14 mouse cellular contexts compared by ENCODE assay signal in the genomic region with DNA sequence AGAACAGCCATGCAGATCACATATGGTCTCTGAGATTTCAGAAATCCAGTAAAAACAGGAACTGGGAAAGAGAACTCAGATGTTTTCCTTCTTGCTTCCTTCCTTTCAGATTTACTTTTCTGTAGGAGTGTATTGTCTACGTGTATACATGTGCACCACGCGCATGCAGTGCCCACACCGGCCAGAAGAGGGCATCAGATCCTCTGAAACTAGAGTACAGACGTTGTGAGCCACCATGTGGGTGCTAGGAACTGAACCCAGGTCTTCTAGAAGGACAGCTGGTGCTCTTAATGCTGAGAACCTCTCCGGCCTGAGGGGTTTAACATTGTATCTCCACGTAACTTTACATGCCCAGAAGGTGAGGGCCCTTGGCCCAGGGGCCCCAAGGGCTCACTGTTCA. TPM values are rescaled to one million over a fixed set of nuclear protein-coding genes. Genes with fewer than 3 reads are reported as not detected.
A peak's percentile ranks its signal among the peaks of the same experiment; 100 is the strongest.
DNase-seq lines count a peak whose midpoint lies in the region; ATAC-seq and TF ChIP-seq lines count a peak whose summit lies in the region.
"Had no signal": no experiment of that assay in that cellular context is flagged by ENCODE, and none has a peak within 500 bp of the region (broad histone marks: within the 10 kb centered on the region; RNA-seq: fewer than 3 reads in every experiment).

No protein-coding gene starts in this region.

- ATAC-seq in CD4-positive, CD25-positive, alpha-beta regulatory T cell, adult 4 months = no peak
- ATAC-seq in liver, embryonic 14.5 days (ENCODE audit: insufficient read depth) = no peak
- ATAC-seq: inflammation-experienced regulatory T-cells, adult 6 months had no signal

- no peak overlapping the region for H3K4me3 ChIP-seq in layer of hippocampus, adult 2 months
- H3K4me3 ChIP-seq in liver, embryonic 14.5 days (ENCODE audit: insufficient read depth in 1 of 2, low read depth in 2 of 2, low read length in 2 of 2) = no peak overlapping the region
- H3K4me3 ChIP-seq in embryonic facial prominence, embryonic 10.5 days = no peak overlapping the region
- H3K4me3 ChIP-seq: heart, embryonic 15.5 days; limb, embryonic 15.5 days; neural tube, embryonic 12.5 days had no signal

- no peak overlapping the region for H3K4me2 ChIP-seq in liver, embryonic 14.5 days (ENCODE audit: low read depth)
- H3K4me2 ChIP-seq: heart, embryonic 15.5 days; limb, embryonic 15.5 days; neural tube, embryonic 12.5 days had no signal

- WGBS in liver, embryonic 14.5 days (ENCODE audit: insufficient replicate concordance) = 88% methylated on average over 7 of the region's 7 CpGs
- WGBS in embryonic facial prominence, embryonic 10.5 days = 91% methylated on average over 7 of the region's 7 CpGs

- intact Hi-C loops in left cerebral cortex, postnatal 14 days (cut with DNase I) = no loop called here

- H3K9me3 ChIP-seq in liver, embryonic 14.5 days (ENCODE audit: control insufficient read depth, low read length) = peaks cover 8% of the 10 kb centered on the region
- peaks cover 19% of the 10 kb centered on the region for H3K9me3 ChIP-seq in embryonic facial prominence, embryonic 10.5 days
- H3K9me3 ChIP-seq: heart, embryonic 15.5 days; limb, embryonic 15.5 days had no signal

- TF ChIP-seq CTCF in layer of hippocampus, adult 2 months (conservative IDR thresholded peaks at IDR 0.05) = peak; percentile 58
- peak; percentile 70 for TF ChIP-seq CTCF in liver, embryonic 14.5 days (IDR thresholded peaks at IDR 0.05; ENCODE audit: low read depth)

- peaks cover 43% of the 10 kb centered on the region for H3K36me3 ChIP-seq in liver, embryonic 14.5 days (replicated peaks; ENCODE audit: control insufficient read depth, insufficient read depth, low read depth)
- H3K36me3 ChIP-seq in embryonic facial prominence, embryonic 10.5 days (replicated peaks) = peaks cover 100% of the 10 kb centered on the region

- H3K27ac ChIP-seq in layer of hippocampus, adult 2 months = no peak overlapping the region
- no peak overlapping the region for H3K27ac ChIP-seq in liver, embryonic 14.5 days
- no peak overlapping the region for H3K27ac ChIP-seq in embryonic facial prominence, embryonic 10.5 days (replicated peaks)
- H3K27ac ChIP-seq: heart, embryonic 15.5 days; limb, embryonic 15.5 days; neural tube, embryonic 12.5 days had no signal

- no peaks in the 10 kb centered on the region for H3K27me3 ChIP-seq in liver, embryonic 14.5 days (ENCODE audit: control insufficient read depth, insufficient read depth, low read length)
- H3K27me3 ChIP-seq in embryonic facial prominence, embryonic 10.5 days (replicated peaks; ENCODE audit: low read depth, poor library complexity, severe bottlenecking) = no peaks in the 10 kb centered on the region
- H3K27me3 ChIP-seq: heart, embryonic 15.5 days; limb, embryonic 15.5 days; neural tube, embryonic 12.5 days had no signal

- no peak for TF ChIP-seq EP300 in liver, embryonic 14.5 days (IDR thresholded peaks at IDR 0.05; ENCODE audit: low read depth)

- no peak overlapping the region for H3K9ac ChIP-seq in liver, embryonic 14.5 days (replicated peaks)
- H3K9ac ChIP-seq: heart, embryonic 15.5 days; limb, embryonic 15.5 days; neural tube, embryonic 12.5 days had no signal

- peak; percentile 34 for DNase-seq in CD4-positive, CD25-positive, alpha-beta regulatory T cell, adult 2 months (ENCODE audit: low read depth, low spot score)
- no peak for DNase-seq in layer of hippocampus, adult 2 months (ENCODE audit: low spot score in 2 of 2)
- DNase-seq in layer of hippocampus, postnatal 10 days (ENCODE audit: low spot score in 2 of 2) = no peak
- DNase-seq in ES-CJ7 (ENCODE audit: low read depth, low spot score) = peak; percentile 53
- no peak for DNase-seq in liver, embryonic 14.5 days (ENCODE audit: low read depth in 3 of 3, low spot score in 3 of 3)
- DNase-seq in left cerebral cortex, postnatal 14 days (ENCODE audit: low spot score in 2 of 2) = no peak
- no peak for DNase-seq in embryonic facial prominence, embryonic 10.5 days (ENCODE audit: low spot score)
- DNase-seq: right cerebral cortex, adult 18-20 months had no signal

- H3K4me1 ChIP-seq in liver, embryonic 14.5 days (replicated peaks; ENCODE audit: control insufficient read depth in 2 of 2, insufficient read depth in 2 of 2, low read length in 1 of 2) = no peaks in the 10 kb centered on the region
- H3K4me1 ChIP-seq in embryonic facial prominence, embryonic 10.5 days = no peaks in the 10 kb centered on the region
- H3K4me1 ChIP-seq: neural tube, embryonic 12.5 days had no signal

RNA-seq across cellular contexts. Expression of a gene that starts 9.0 kb away (rescaled TPM):
- polyA plus RNA-seq in CD4-positive, CD25-positive, alpha-beta regulatory T cell, adult 4 months (2017; shearing (Covaris generic)) = 10 to 100 TPM; 63.4 to 68.6 TPM
- total RNA-seq in layer of hippocampus, adult 2 months (2021) = 10 to 100 TPM; 70.1 to 79.6 TPM
- total RNA-seq in layer of hippocampus, postnatal 10 days (2021) = 10 to 100 TPM; 65.6 to 70.3 TPM
- polyA plus RNA-seq in liver, embryonic 14.5 days (2012; rRNA removed) = 33.8 and 39.3 TPM in 2 replicates
- 84.0 and 87.1 TPM in 2 replicates for polyA plus RNA-seq in liver, embryonic 14.5 days (2014; fragmentation: Nextera tagmentation; extraction: Ambion mirVana)
- total RNA-seq in left cerebral cortex, postnatal 14 days (2021) = 10 to 100 TPM; 81.3 to 84.4 TPM
- 191 and 195 TPM in 2 replicates for polyA plus RNA-seq in embryonic facial prominence, embryonic 10.5 days (2016; fragmentation: Nextera tagmentation; extraction: Ambion mirVana)

RNA-seq across cellular contexts. Expression of a gene that starts 18.9 kb away (rescaled TPM):
- 10 to 100 TPM in 1 of 2 experiments, 1 to 10 TPM in 1; 6.0 to 11.7 TPM for polyA plus RNA-seq in CD4-positive, CD25-positive, alpha-beta regulatory T cell, adult 4 months (2017; shearing (Covaris generic))
- under 1 TPM; 0.56 to 0.81 TPM for total RNA-seq in layer of hippocampus, adult 2 months (2021)
- total RNA-seq in layer of hippocampus, postnatal 10 days (2021) = 1 to 10 TPM; 1.4 to 3.0 TPM
- 28.8 and 41.1 TPM in 2 replicates for polyA plus RNA-seq in liver, embryonic 14.5 days (2012; rRNA removed)
- polyA plus RNA-seq in liver, embryonic 14.5 days (2014; fragmentation: Nextera tagmentation; extraction: Ambion mirVana) = 128 and 135 TPM in 2 replicates
- total RNA-seq in left cerebral cortex, postnatal 14 days (2021) = 1 to 10 TPM; 1.5 to 1.8 TPM
- polyA plus RNA-seq in embryonic facial prominence, embryonic 10.5 days (2016; fragmentation: Nextera tagmentation; extraction: Ambion mirVana) = 41.3 and 43.1 TPM in 2 replicates
- total RNA-seq: gastrocnemius, adult 18-20 months had no signal

RNA-seq across cellular contexts. Expression of a gene that starts 42.8 kb away (rescaled TPM):
- 10 to 100 TPM; 94.7 to 96.2 TPM for polyA plus RNA-seq in CD4-positive, CD25-positive, alpha-beta regulatory T cell, adult 4 months (2017; shearing (Covaris generic))
- 100 to 1,000 TPM; 146 to 161 TPM for total RNA-seq in layer of hippocampus, adult 2 months (2021)
- total RNA-seq in layer of hippocampus, postnatal 10 days (2021) = 100 to 1,000 TPM; 161 to 175 TPM
- polyA plus RNA-seq in liver, embryonic 14.5 days (2012; rRNA removed) = 9.3 and 13.8 TPM in 2 replicates
- 33.9 and 34.5 TPM in 2 replicates for polyA plus RNA-seq in liver, embryonic 14.5 days (2014; fragmentation: Nextera tagmentation; extraction: Ambion mirVana)
- 100 to 1,000 TPM; 159 to 160 TPM for total RNA-seq in left cerebral cortex, postnatal 14 days (2021)
- polyA plus RNA-seq in embryonic facial prominence, embryonic 10.5 days (2016; fragmentation: Nextera tagmentation; extraction: Ambion mirVana) = 101 and 107 TPM in 2 replicates

RNA-seq across cellular contexts. Expression of a gene that starts 52.7 kb away (rescaled TPM):
- polyA plus RNA-seq in CD4-positive, CD25-positive, alpha-beta regulatory T cell, adult 4 months (2017; shearing (Covaris generic)) = 10 to 100 TPM in 1 of 2 experiments, 1 to 10 TPM in 1; 7.4 to 10.1 TPM
- total RNA-seq in layer of hippocampus, adult 2 months (2021) = 10 to 100 TPM; 19.2 to 21.1 TPM
- 10 to 100 TPM; 11.0 to 12.5 TPM for total RNA-seq in layer of hippocampus, postnatal 10 days (2021)
- polyA plus RNA-seq in liver, embryonic 14.5 days (2012; rRNA removed) = 6.2 and 9.7 TPM in 2 replicates
- 19.7 and 24.1 TPM in 2 replicates for polyA plus RNA-seq in liver, embryonic 14.5 days (2014; fragmentation: Nextera tagmentation; extraction: Ambion mirVana)
- total RNA-seq in left cerebral cortex, postnatal 14 days (2021) = 10 to 100 TPM; 22.4 to 24.2 TPM
- polyA plus RNA-seq in embryonic facial prominence, embryonic 10.5 days (2016; fragmentation: Nextera tagmentation; extraction: Ambion mirVana) = 32.1 and 35.9 TPM in 2 replicates

Comparison
In these comparisons a context has a peak if more than half of its experiments do, and no peak if none do; other contexts are left out.
1. DNase-seq: peak in CD4-positive, CD25-positive, alpha-beta regulatory T cell, adult 2 months (single experiment) and ES-CJ7 (single experiment); none in layer of hippocampus, adult 2 months (0 of 2), layer of hippocampus, postnatal 10 days (0 of 2), liver, embryonic 14.5 days (0 of 3), left cerebral cortex, postnatal 14 days (0 of 2) and embryonic facial prominence, embryonic 10.5 days (single experiment).